Mouse (Mus musculus): Measurements from ENCODE around the gene Duox2. TPM values are rescaled to one million over a fixed set of nuclear protein-coding genes. Genes with fewer than 3 reads are reported as not detected.
"Not testable (repeated sequence)": the region's sequence is repeated elsewhere in the genome, so short reads cannot be mapped to it uniquely, and the experiment has no call there.

Gene Duox2
- not detected in 2 replicates for polyA plus RNA-seq (2016; fragmentation: Nextera tagmentation; extraction: Ambion mirVana)

DNA sequence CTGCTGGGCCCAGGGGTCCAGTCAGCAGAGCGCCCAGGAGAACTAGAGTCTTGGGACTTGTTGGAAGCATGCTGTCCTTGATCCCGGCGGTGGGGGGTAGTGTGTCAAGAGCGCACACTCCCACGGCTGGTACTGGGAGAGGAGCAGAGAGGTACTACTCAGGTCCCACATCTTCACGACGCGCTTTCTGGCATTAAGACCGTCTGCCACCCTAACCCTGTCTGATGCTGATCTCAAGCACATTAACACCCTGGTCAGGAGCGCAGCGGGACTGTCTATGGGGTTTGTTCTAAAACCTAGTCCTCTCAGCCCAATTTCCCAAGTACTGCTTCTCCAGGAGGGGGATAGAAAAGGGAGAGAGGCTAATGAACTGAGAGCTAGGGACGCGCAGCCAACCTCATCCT lies at the start of gene Duox2:
Duox2 (minus strand) TSS at position 354 of the 404 bp plus-strand sequence.
- peaks cover 58% of the 10 kb centered on the region for H3K4me1 ChIP-seq
- no peaks in the 10 kb centered on the region for H3K36me3 ChIP-seq (replicated peaks)
- no peak within 1 kb of the TSS for H3K27ac ChIP-seq
- no peaks in the 10 kb centered on the region for H3K9me3 ChIP-seq
- peak within 1 kb of the TSS; percentile 42 for H3K4me3 ChIP-seq
- peaks cover 100% of the 10 kb centered on the region for H3K27me3 ChIP-seq (ENCODE audit: poor library complexity, severe bottlenecking)
- DNase-seq (ENCODE audit: extremely low spot score, low spot score) = no peak
- WGBS = 2% methylated on average over 13 of the region's 13 CpGs

DNA sequence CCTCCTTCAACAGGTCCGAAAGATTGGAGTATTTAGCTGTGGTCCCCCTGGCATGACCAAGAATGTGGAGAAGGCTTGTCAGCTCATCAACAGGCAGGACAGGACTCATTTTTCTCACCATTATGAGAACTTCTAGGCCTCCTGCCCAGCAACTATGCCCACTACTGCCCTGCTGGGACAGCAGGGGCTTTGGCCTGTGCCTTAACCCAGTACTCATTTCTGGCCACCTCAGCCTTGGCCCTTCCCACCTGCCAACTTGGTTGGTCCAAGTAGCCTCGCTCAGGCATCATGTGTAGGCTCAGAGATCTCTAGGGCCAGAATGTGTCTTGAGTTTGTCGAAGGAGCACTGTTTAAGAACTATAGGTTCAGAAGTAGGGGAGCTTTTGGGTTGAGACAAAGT lies 49.0 kb upstream of the Duox2 start:
- peaks cover 13% of the 10 kb centered on the region for H3K36me3 ChIP-seq (replicated peaks)
- H3K9me3 ChIP-seq = no peaks in the 10 kb centered on the region
- H3K4me1 ChIP-seq = peaks cover 43% of the 10 kb centered on the region
- DNase-seq (ENCODE audit: extremely low spot score, low spot score) = no peak
- WGBS = 95% methylated on average over 3 of the region's 3 CpGs
- peaks cover 8% of the 10 kb centered on the region; the same call in 1 of the 2 replicates for H3K27me3 ChIP-seq (ENCODE audit: poor library complexity, severe bottlenecking)
- no peak overlapping the region for H3K27ac ChIP-seq
- no peak overlapping the region for H3K4me3 ChIP-seq

DNA sequence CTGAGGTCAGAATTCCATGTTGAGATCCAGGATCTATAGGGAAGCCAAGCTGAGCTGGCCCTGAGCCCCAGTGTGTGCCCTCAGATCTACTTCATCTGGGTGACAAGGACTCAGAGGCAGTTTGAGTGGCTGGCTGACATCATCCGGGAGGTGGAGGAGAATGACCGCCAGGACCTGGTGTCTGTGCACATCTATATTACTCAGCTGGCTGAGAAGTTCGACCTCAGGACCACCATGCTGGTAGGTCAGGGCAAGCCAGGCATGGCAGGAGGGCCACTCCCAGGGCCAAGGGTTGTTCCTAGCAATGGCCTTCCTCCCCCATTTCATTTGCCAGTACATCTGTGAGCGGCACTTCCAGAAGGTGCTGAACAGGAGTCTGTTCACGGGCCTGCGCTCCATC lies 47.9 kb upstream of the Duox2 start:
- H3K36me3 ChIP-seq (replicated peaks); DNase-seq (ENCODE audit: extremely low spot score, low spot score); H3K27ac ChIP-seq; H3K9me3 ChIP-seq; H3K4me3 ChIP-seq; H3K27me3 ChIP-seq (ENCODE audit: poor library complexity, severe bottlenecking): not testable (repeated sequence)
- H3K4me1 ChIP-seq = peaks cover 32% of the 10 kb centered on the region
- WGBS = 92% methylated on average over 6 of the region's 6 CpGs

DNA sequence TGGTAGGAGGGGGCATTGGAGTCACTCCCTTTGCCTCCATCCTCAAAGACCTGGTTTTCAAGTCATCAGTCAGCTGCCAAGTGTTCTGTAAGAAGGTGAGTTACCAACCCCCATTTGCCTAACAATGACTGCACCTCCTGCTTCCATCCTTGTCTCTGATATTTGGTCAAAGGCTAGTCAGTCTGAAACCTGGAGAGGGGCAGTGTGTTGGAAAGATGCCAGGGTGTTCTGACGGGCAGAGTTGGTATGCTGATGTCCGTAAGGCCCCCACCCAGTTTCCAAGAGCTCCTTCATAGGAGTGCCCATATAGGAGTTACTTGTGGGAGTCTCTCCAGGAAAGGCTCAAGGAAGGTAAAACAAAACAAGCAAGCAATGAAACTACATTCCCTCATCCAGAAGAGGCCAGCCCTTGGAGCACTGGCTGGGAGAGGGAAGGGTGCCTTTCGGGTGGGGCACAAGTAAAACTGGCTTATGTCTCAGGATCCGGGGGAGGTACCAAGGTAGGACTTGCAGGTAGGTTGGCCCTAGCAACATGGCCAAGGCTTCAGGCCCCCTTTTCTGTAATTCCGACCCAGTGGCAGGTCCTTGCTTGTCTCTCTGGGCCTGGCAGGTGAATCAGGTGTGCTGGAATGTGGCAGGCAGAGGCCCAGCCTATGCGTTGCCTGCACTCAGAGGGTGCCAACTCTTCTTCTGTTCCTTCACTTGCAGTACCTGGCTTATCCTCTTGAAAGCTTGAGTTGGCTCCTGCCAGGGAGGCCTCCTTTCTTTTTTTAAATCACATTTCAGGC lies 47.1 kb upstream of the Duox2 start:
- Histone ChIP-seq H3K4me3 (no peak overlapping the region), H3K36me3 (replicated peaks) (0 out of 2 replicates have a peak, but pooled peaks cover 3% of the 10 kb centered on the region), H3K27ac (no peak overlapping the region), H3K4me1 (peaks cover 26% of the 10 kb centered on the region), H3K9me3 (no peaks in the 10 kb centered on the region), H3K27me3 (ENCODE audit: poor library complexity, severe bottlenecking) (peaks cover 8% of the 10 kb centered on the region; the same call in 1 of the 2 replicates)
- WGBS = 86% methylated on average over 6 of the region's 6 CpGs
- no peak for DNase-seq (ENCODE audit: extremely low spot score, low spot score)

DNA sequence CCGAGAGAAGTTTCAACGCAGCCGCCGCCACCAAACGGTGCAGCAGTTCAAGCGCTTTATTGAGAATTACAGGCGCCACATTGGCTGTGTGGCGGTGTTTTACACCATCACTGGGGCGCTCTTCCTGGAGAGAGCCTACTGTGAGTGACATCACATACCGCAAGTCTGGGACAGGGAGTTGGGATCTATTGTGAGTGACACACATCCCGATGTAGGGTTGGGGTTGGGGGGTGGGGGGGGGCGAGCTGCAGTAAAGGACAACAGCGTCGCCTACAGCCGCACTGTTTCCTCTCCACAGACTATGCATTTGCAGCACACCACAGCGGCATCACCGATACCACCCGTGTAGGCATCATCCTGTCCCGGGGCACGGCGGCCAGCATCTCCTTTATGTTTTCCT lies 39.0 kb upstream of the Duox2 start:
- no peak for DNase-seq (ENCODE audit: extremely low spot score, low spot score)
- Histone ChIP-seq H3K27me3 (ENCODE audit: poor library complexity, severe bottlenecking) (peaks cover 12% of the 10 kb centered on the region; the same call in 1 of the 2 replicates), H3K27ac (no peak overlapping the region), H3K36me3 (replicated peaks) (no peaks in the 10 kb centered on the region), H3K9me3 (no peaks in the 10 kb centered on the region), H3K4me3 (peak overlapping the region; percentile 25; the same call in 1 of the 2 replicates), H3K4me1 (no peaks in the 10 kb centered on the region)
- 60% methylated on average over 21 of the region's 21 CpGs for WGBS

DNA sequence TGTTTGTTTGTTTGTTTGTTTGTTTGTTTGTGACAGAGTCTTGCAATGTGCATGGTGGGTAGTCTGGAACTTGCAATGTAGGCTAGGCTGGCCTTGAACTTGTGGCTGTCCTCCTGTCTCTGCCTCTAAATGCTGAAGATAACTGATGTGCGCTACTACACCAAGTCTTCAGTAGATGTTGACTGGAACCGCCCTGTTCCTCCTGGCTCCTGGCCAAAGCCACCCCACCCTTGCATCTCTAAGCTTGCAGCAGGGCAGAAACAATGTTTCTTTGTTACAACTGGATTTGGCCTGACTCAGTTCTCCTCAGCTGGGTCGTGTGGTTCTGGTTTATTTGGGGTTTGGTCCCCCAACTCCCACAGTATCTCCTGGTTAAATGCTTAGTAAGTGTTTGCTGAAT lies 35.9 kb upstream of the Duox2 start:
- DNase-seq (ENCODE audit: extremely low spot score, low spot score) = no peak
- WGBS = 76% methylated on average over 3 of the region's 3 CpGs
- H3K36me3 ChIP-seq (replicated peaks) = no peaks in the 10 kb centered on the region
- peaks cover 12% of the 10 kb centered on the region; the same call in 1 of the 2 replicates for H3K27me3 ChIP-seq (ENCODE audit: poor library complexity, severe bottlenecking)
- no peak overlapping the region for H3K4me3 ChIP-seq
- H3K4me1 ChIP-seq = no peaks in the 10 kb centered on the region
- H3K27ac ChIP-seq = no peak overlapping the region; the same call in 1 of the 2 replicates
- H3K9me3 ChIP-seq = no peaks in the 10 kb centered on the region

DNA sequence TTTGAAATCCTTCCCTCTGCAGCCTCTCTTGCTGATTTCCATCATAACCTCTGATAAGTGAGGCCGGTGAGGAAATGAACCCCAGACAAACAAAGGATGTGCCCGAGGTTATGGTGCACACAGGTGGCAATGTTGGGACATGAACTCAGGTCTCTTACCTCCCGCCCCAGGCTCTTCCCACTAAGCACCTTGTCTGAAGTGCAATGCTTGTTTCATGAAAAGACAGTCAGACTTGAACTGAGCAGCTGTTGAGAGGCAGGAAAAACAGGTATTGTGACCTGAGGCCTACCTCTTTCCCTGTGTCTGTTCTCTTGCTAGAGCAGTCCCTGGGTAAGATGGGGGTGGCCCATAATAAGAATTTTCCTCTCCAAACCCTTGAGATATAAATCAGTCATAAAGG lies 34.0 kb upstream of the Duox2 start:
- Histone ChIP-seq H3K9me3 (no peaks in the 10 kb centered on the region), H3K36me3 (replicated peaks) (no peaks in the 10 kb centered on the region), H3K27ac (no peak overlapping the region), H3K4me1 (no peaks in the 10 kb centered on the region), H3K27me3 (ENCODE audit: poor library complexity, severe bottlenecking) (peaks cover 6% of the 10 kb centered on the region; the same call in 1 of the 2 replicates), H3K4me3 (no peak overlapping the region)
- WGBS = 88% methylated on average over 3 of the region's 3 CpGs
- no peak for DNase-seq (ENCODE audit: extremely low spot score, low spot score)

DNA sequence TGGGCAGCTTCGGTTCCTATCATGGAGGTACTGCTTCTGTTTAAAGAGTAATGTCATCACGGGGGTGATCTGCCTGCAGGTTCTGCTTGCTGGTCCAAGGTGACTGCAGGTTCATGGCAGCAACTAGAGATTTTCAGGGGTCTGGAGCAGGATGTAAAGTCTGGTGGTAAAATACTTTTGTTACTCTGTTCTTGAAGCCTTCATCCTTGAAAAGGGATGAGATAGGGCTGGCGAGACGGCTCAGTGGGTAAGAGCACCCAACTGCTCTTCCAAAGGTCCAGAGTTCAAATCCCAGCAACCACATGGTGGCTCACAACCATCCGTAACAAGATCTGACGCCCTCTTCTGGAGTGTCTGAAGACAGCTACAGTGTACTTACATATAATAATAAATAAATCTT lies 32.1 kb upstream of the Duox2 start:
- H3K4me1 ChIP-seq; DNase-seq (ENCODE audit: extremely low spot score, low spot score); H3K27ac ChIP-seq; H3K4me3 ChIP-seq; H3K9me3 ChIP-seq; H3K27me3 ChIP-seq (ENCODE audit: poor library complexity, severe bottlenecking); H3K36me3 ChIP-seq (replicated peaks): not testable (repeated sequence)
- WGBS = 83% methylated on average over 6 of the region's 6 CpGs

DNA sequence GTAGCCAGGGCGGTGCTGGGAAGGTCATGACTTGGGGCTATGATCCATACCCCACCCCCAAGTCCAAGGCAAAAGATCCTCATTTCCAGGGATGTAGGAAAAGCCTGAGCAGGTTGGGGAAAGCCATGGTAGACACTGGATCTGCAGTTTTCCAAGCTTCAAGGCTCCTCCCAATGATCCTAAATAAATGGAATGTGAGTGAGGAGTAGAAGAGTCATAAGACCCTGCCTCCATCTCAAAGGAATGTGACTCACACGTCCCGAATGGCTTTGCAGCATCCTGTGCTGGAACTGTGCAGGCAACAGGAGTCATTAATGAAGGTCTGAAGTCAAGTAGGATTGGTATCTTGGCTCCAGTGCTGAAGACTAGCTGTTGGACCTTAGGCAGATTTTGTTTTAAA lies 29.7 kb upstream of the Duox2 start:
- Histone ChIP-seq H3K36me3 (replicated peaks) (no peaks in the 10 kb centered on the region), H3K27ac (no peak overlapping the region), H3K4me3 (no peak overlapping the region), H3K9me3 (no peaks in the 10 kb centered on the region), H3K4me1 (no peaks in the 10 kb centered on the region), H3K27me3 (ENCODE audit: poor library complexity, severe bottlenecking) (no peaks in the 10 kb centered on the region)
- 83% methylated on average over 3 of the region's 3 CpGs for WGBS
- no peak for DNase-seq (ENCODE audit: extremely low spot score, low spot score)

DNA sequence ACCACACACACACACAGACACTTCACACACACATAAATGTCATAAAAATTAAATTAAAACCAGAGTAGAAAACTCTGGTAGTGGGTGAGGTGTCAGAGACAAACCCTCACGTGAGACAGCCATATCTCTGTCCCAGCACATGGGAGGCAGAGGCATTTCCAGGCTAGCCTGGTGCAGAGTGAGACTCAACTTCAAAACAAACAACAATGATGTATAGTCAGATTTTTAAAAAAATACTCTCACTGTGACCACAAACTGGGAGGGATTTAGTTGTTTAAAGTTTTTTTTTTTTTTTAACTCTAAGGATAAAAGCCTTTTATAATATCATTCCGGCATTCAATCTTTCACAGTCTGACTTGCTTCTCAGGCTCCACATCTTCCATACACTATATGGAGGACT lies 27.1 kb upstream of the Duox2 start:
- H3K27me3 ChIP-seq (ENCODE audit: poor library complexity, severe bottlenecking) = no peaks in the 10 kb centered on the region
- no peaks in the 10 kb centered on the region for H3K9me3 ChIP-seq
- DNase-seq (ENCODE audit: extremely low spot score, low spot score) = no peak
- WGBS = 77% methylated on average over 2 of the region's 2 CpGs
- H3K27ac ChIP-seq = no peak overlapping the region
- H3K4me3 ChIP-seq = no peak overlapping the region
- H3K36me3 ChIP-seq (replicated peaks) = no peaks in the 10 kb centered on the region
- H3K4me1 ChIP-seq = no peaks in the 10 kb centered on the region

DNA sequence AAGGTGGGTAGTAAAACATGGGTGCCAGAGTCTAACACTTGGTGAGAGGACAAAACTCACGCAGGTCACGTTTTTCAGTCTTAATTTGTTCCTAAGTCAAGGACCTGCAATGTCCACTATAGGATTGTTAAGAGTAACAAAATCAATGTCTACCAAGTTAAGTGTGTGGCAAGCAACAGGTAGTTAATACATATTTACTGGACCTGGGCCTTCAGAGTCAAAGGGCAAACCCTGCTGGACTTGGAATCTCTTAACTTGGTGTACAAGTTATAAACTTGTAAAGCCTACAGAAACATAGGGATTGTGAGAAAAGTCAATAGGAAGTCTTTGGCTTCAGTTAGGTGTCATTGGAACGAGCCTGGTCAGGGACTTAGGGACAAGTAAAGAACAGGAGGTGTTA lies 26.3 kb upstream of the Duox2 start:
- no peak for DNase-seq (ENCODE audit: extremely low spot score, low spot score)
- Histone ChIP-seq H3K27ac (no peak overlapping the region), H3K4me3 (no peak overlapping the region), H3K36me3 (replicated peaks) (no peaks in the 10 kb centered on the region), H3K27me3 (ENCODE audit: poor library complexity, severe bottlenecking) (no peaks in the 10 kb centered on the region), H3K4me1 (no peaks in the 10 kb centered on the region), H3K9me3 (no peaks in the 10 kb centered on the region)
- 90% methylated on average over 3 of the region's 3 CpGs for WGBS

DNA sequence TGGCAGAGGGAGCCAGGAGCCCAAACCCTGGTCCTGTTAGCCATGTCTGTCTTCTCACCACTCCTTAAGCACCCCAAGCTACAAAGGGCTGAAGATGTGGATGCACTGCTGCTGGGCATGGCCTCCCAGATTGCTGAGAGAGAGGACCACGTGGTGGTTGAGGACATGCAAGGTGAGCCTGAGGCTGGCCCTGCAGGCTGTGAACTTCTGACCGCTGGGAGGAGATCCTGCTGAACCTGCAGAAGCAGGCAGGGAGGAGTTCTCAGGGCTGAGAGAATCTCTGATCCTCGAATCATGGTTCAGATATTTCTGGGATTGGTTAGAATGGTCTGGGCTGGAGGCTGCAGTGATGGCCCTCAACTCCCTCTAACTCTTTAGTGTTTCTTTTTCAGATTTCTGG lies 25.7 kb upstream of the Duox2 start:
- Histone ChIP-seq H3K4me3 (no peak overlapping the region), H3K27me3 (ENCODE audit: poor library complexity, severe bottlenecking) (peaks cover 4% of the 10 kb centered on the region; the same call in 1 of the 2 replicates), H3K9me3 (no peaks in the 10 kb centered on the region), H3K27ac (no peak overlapping the region), H3K4me1 (no peaks in the 10 kb centered on the region), H3K36me3 (replicated peaks) (no peaks in the 10 kb centered on the region)
- DNase-seq (ENCODE audit: extremely low spot score, low spot score) = no peak
- WGBS = 70% methylated on average over 3 of the region's 3 CpGs

DNA sequence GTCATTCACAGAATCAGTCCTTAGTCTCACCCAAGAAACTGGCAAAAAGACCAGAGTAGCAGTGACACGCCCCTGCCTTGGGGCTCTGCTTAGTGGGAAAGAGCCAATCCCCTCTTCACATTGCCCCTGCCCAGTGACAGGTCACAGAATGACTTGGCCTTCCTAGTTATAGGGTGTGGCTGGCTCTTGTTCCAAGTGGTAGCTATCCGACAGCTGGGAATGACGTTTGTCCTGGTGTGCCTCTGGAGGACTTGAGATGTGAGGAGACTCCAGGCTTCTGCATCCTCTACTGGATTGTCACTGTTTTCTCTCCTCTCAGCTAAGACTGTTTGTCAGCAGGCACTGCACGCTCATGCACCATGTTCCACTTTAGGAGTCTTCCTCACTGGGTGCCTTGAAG lies 19.1 kb upstream of the Duox2 start:
- Histone ChIP-seq H3K4me3 (no peak overlapping the region), H3K4me1 (peaks cover 12% of the 10 kb centered on the region), H3K36me3 (replicated peaks) (no peaks in the 10 kb centered on the region), H3K27ac (no peak overlapping the region), H3K9me3 (no peaks in the 10 kb centered on the region), H3K27me3 (ENCODE audit: poor library complexity, severe bottlenecking) (peaks cover 41% of the 10 kb centered on the region)
- DNase-seq (ENCODE audit: extremely low spot score, low spot score) = no peak
- WGBS = 72% methylated on average over 4 of the region's 4 CpGs

Measured in forebrain, embryonic 10.5 days (tissue).